Mouse (Mus musculus): ENCODE results near the gene Nipa2. TPM values are rescaled to one million over a fixed set of nuclear protein-coding genes. Genes with fewer than 3 reads are reported as not detected.

The Nipa2 gene
- polyA plus RNA-seq, 1 experiment = 47.6 TPM

GRCm38 (mm10) chr7:55974429-55974828, 12.2 kb upstream of the Nipa2 start:
- Histone ChIP-seq H3K9ac (ENCODE audit: low read depth, poor library complexity, severe bottlenecking) (no peak overlapping the region), H3K9me3 (replicated peaks; ENCODE audit: control insufficient read depth, insufficient read depth, low read length, poor library complexity, severe bottlenecking) (no peaks in the 10 kb centered on the region), H3K27ac (ENCODE audit: insufficient read depth, low read length) (no peak overlapping the region), H3K36me3 (ENCODE audit: control insufficient read depth, insufficient read depth, low read length, poor library complexity, severe bottlenecking) (no peaks in the 10 kb centered on the region), H3K27me3 (ENCODE audit: control insufficient read depth, insufficient read depth, low read length, poor library complexity, severe bottlenecking) (no peaks in the 10 kb centered on the region), H3K4me1 (ENCODE audit: control insufficient read depth, insufficient read depth, low read length) (no peaks in the 10 kb centered on the region), H3K4me3 (ENCODE audit: low read depth, low read length) (no peak overlapping the region)
- TF ChIP-seq CTCF (IDR thresholded peaks at IDR 0.05; ENCODE audit: low read depth, low read length) = peak; percentile 30
- TF ChIP-seq POLR2A (IDR thresholded peaks at IDR 0.05; ENCODE audit: insufficient read depth, low read length) = no peak

DNA sequence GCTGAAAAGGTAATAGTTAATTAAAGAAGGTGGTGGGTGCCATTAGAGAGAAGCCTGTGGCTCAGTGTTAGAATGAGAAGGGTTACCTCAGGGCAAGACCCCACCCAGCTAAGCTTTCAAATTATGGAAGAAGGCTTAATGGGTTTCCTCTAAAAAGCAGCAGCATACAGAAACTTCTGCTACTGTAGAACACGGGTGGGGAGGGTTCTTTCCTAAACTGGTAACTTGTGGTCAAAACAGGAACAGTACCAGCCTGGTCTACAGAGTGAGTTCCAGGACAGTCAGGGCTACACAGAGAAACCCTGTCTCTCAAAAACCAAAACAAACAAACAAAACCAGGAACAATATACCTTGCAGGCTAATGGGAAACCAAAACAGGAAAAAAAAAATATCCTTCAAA, 7.1 kb upstream of the Nipa2 start:
- H3K36me3 ChIP-seq (ENCODE audit: control insufficient read depth, insufficient read depth, low read length, poor library complexity, severe bottlenecking) = no peaks in the 10 kb centered on the region
- H3K27ac ChIP-seq (ENCODE audit: insufficient read depth, low read length) = no peak overlapping the region

GRCm38 (mm10) chr7:55968258-55968901, 6.1 kb upstream of the Nipa2 start:
- TF ChIP-seq EP300 (IDR thresholded peaks at IDR 0.05; ENCODE audit: insufficient read depth, low read depth, low read length) = 0 out of 2 replicates have a peak, but pooled peaks have one; percentile 14
- no peak for TF ChIP-seq CTCF (IDR thresholded peaks at IDR 0.05; ENCODE audit: low read depth, low read length)
- TF ChIP-seq POLR2A (IDR thresholded peaks at IDR 0.05; ENCODE audit: insufficient read depth, low read length) = no peak
- Histone ChIP-seq H3K4me1 (ENCODE audit: control insufficient read depth, insufficient read depth, low read length) (peaks cover 5% of the 10 kb centered on the region), H3K27ac (ENCODE audit: insufficient read depth, low read length) (no peak overlapping the region), H3K36me3 (ENCODE audit: control insufficient read depth, insufficient read depth, low read length, poor library complexity, severe bottlenecking) (no peaks in the 10 kb centered on the region), H3K9me3 (replicated peaks; ENCODE audit: control insufficient read depth, insufficient read depth, low read length, poor library complexity, severe bottlenecking) (no peaks in the 10 kb centered on the region), H3K9ac (ENCODE audit: low read depth, poor library complexity, severe bottlenecking) (no peak overlapping the region), H3K27me3 (ENCODE audit: control insufficient read depth, insufficient read depth, low read length, poor library complexity, severe bottlenecking) (no peaks in the 10 kb centered on the region), H3K4me3 (ENCODE audit: low read depth, low read length) (no peak overlapping the region)

More for the DNA sequence above, 7.1 kb upstream of the Nipa2 start:
- Histone ChIP-seq H3K4me3 (ENCODE audit: low read depth, low read length) (no peak overlapping the region), H3K27me3 (ENCODE audit: control insufficient read depth, insufficient read depth, low read length, poor library complexity, severe bottlenecking) (no peaks in the 10 kb centered on the region), H3K4me1 (ENCODE audit: control insufficient read depth, insufficient read depth, low read length) (peaks cover 5% of the 10 kb centered on the region), H3K9ac (ENCODE audit: low read depth, poor library complexity, severe bottlenecking) (no peak overlapping the region), H3K9me3 (replicated peaks; ENCODE audit: control insufficient read depth, insufficient read depth, low read length, poor library complexity, severe bottlenecking) (no peaks in the 10 kb centered on the region)
- TF ChIP-seq POLR2A (IDR thresholded peaks at IDR 0.05; ENCODE audit: insufficient read depth, low read length) (no peak), CTCF (IDR thresholded peaks at IDR 0.05; ENCODE audit: low read depth, low read length) (no peak), EP300 (IDR thresholded peaks at IDR 0.05; ENCODE audit: insufficient read depth, low read depth, low read length) (no peak)

GRCm38 (mm10) chr7:55966866-55967460, 4.7 kb upstream of the Nipa2 start:
- H3K36me3 ChIP-seq (ENCODE audit: control insufficient read depth, insufficient read depth, low read length, poor library complexity, severe bottlenecking) = no peaks in the 10 kb centered on the region
- H3K9ac ChIP-seq (ENCODE audit: low read depth, poor library complexity, severe bottlenecking) = no peak overlapping the region
- H3K27ac ChIP-seq (ENCODE audit: insufficient read depth, low read length) = no peak overlapping the region
- no peak overlapping the region for H3K4me3 ChIP-seq (ENCODE audit: low read depth, low read length)
- peaks cover 5% of the 10 kb centered on the region for H3K4me1 ChIP-seq (ENCODE audit: control insufficient read depth, insufficient read depth, low read length)
- H3K9me3 ChIP-seq (replicated peaks; ENCODE audit: control insufficient read depth, insufficient read depth, low read length, poor library complexity, severe bottlenecking) = no peaks in the 10 kb centered on the region
- TF ChIP-seq EP300 (IDR thresholded peaks at IDR 0.05; ENCODE audit: insufficient read depth, low read depth, low read length) (no peak), CTCF (IDR thresholded peaks at IDR 0.05; ENCODE audit: low read depth, low read length) (no peak), POLR2A (IDR thresholded peaks at IDR 0.05; ENCODE audit: insufficient read depth, low read length) (no peak)
- no peaks in the 10 kb centered on the region for H3K27me3 ChIP-seq (ENCODE audit: control insufficient read depth, insufficient read depth, low read length, poor library complexity, severe bottlenecking)

DNA sequence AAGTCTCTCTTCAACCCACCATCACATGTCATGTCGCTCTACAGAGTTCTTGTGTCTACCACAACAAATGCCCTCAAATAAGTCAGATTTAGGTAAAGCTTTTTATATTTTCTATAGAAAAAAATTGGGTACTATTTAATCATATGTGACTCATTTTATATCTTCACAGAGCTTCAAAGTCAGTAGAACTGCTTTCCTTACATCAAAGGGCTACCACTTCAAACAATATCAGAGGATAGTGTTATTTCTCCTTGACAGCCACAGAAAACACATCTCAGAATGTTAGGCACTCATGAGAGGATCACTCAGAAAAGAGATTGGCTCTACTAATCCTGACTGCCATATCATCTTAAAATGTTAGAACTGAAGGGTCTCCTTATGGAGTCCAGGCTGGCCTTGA, 1.8 kb downstream of the Nipa2 start:
- Histone ChIP-seq H3K9me3 (replicated peaks; ENCODE audit: control insufficient read depth, insufficient read depth, low read length, poor library complexity, severe bottlenecking) (peaks cover 35% of the 10 kb centered on the region), H3K36me3 (ENCODE audit: control insufficient read depth, insufficient read depth, low read length, poor library complexity, severe bottlenecking) (peaks cover 26% of the 10 kb centered on the region), H3K9ac (ENCODE audit: low read depth, poor library complexity, severe bottlenecking) (no peak overlapping the region), H3K27me3 (ENCODE audit: control insufficient read depth, insufficient read depth, low read length, poor library complexity, severe bottlenecking) (no peaks in the 10 kb centered on the region), H3K27ac (ENCODE audit: insufficient read depth, low read length) (no peak overlapping the region), H3K4me1 (ENCODE audit: control insufficient read depth, insufficient read depth, low read length) (no peaks in the 10 kb centered on the region), H3K4me3 (ENCODE audit: low read depth, low read length) (no peak overlapping the region)
- no peak for TF ChIP-seq CTCF (IDR thresholded peaks at IDR 0.05; ENCODE audit: low read depth, low read length)
- no peak for TF ChIP-seq POLR2A (IDR thresholded peaks at IDR 0.05; ENCODE audit: insufficient read depth, low read length)
- TF ChIP-seq EP300 (IDR thresholded peaks at IDR 0.05; ENCODE audit: insufficient read depth, low read depth, low read length) = no peak

- Histone ChIP-seq H3K4me3 (ENCODE audit: low read depth, low read length) (no peak overlapping the region), H3K36me3 (ENCODE audit: control insufficient read depth, insufficient read depth, low read length, poor library complexity, severe bottlenecking) (peaks cover 31% of the 10 kb centered on the region)
- TF ChIP-seq POLR2A (IDR thresholded peaks at IDR 0.05; ENCODE audit: insufficient read depth, low read length) = no peak
- TF ChIP-seq CTCF (IDR thresholded peaks at IDR 0.05; ENCODE audit: low read depth, low read length) = no peak
- TF ChIP-seq EP300 (IDR thresholded peaks at IDR 0.05; ENCODE audit: insufficient read depth, low read depth, low read length) = no peak
Measured at GRCm38 (mm10) chr7:55959801-55960200, 2.5 kb downstream of the Nipa2 start.

More at GRCm38 (mm10) chr7:55959801-55960200, 2.5 kb downstream of the Nipa2 start:
- Histone ChIP-seq H3K27me3 (ENCODE audit: control insufficient read depth, insufficient read depth, low read length, poor library complexity, severe bottlenecking) (no peaks in the 10 kb centered on the region), H3K9me3 (replicated peaks; ENCODE audit: control insufficient read depth, insufficient read depth, low read length, poor library complexity, severe bottlenecking) (peaks cover 42% of the 10 kb centered on the region), H3K27ac (ENCODE audit: insufficient read depth, low read length) (no peak overlapping the region), H3K9ac (ENCODE audit: low read depth, poor library complexity, severe bottlenecking) (no peak overlapping the region), H3K4me1 (ENCODE audit: control insufficient read depth, insufficient read depth, low read length) (no peaks in the 10 kb centered on the region)
